Mouse (Mus musculus): ENCODE measurements around the gene Six1.
"Not testable (repeated sequence)": the region's sequence is repeated elsewhere in the genome, so short reads cannot be mapped to it uniquely, and the experiment has no call there.

Gene Six1

GRCm38 (mm10) chr12:73053668-73054241 is at the start of gene Six1:
Six1 (minus strand) TSS chr12:73053887.
- DNase-seq (ENCODE audit: low spot score in 2 of 2) = no peak

- DNase-seq (ENCODE audit: low spot score in 2 of 2) = no peak
Observed at GRCm38 (mm10) chr12:73098593-73098992, 44.9 kb upstream of the Six1 start.

- DNase-seq (ENCODE audit: low spot score in 2 of 2) = not testable (repeated sequence)
Observed at GRCm38 (mm10) chr12:73096177-73096576, 42.5 kb upstream of the Six1 start.

- DNase-seq (ENCODE audit: low spot score in 2 of 2) = no peak
Observed at GRCm38 (mm10) chr12:73094605-73095004, 40.9 kb upstream of the Six1 start.

GRCm38 (mm10) chr12:73094189-73094588 is 40.5 kb upstream of the Six1 start:
- DNase-seq (ENCODE audit: low spot score in 2 of 2) = no peak

- no peak for DNase-seq (ENCODE audit: low spot score in 2 of 2)
Observed at GRCm38 (mm10) chr12:73090672-73091335, 37.1 kb upstream of the Six1 start.

GRCm38 (mm10) chr12:73088911-73089310 is 35.2 kb upstream of the Six1 start:
- DNase-seq (ENCODE audit: low spot score in 2 of 2) = no peak

GRCm38 (mm10) chr12:73088500-73088899 is 34.8 kb upstream of the Six1 start:
- DNase-seq (ENCODE audit: low spot score in 2 of 2) = no peak

GRCm38 (mm10) chr12:73087086-73087485 is 33.4 kb upstream of the Six1 start:
- DNase-seq (ENCODE audit: low spot score in 2 of 2) = no peak

- no peak for DNase-seq (ENCODE audit: low spot score in 2 of 2)
Observed at GRCm38 (mm10) chr12:73085739-73086630, 32.3 kb upstream of the Six1 start.

GRCm38 (mm10) chr12:73083773-73084172 is 30.1 kb upstream of the Six1 start:
- DNase-seq (ENCODE audit: low spot score in 2 of 2) = no peak

GRCm38 (mm10) chr12:73081828-73082227 is 28.1 kb upstream of the Six1 start:
- not testable (repeated sequence) for DNase-seq (ENCODE audit: low spot score in 2 of 2)

- DNase-seq (ENCODE audit: low spot score in 2 of 2) = no peak
Observed at GRCm38 (mm10) chr12:73060805-73061410, 7.2 kb upstream of the Six1 start.

GRCm38 (mm10) chr12:73057492-73057891 is 3.8 kb upstream of the Six1 start:
- no peak for DNase-seq (ENCODE audit: low spot score in 2 of 2)

GRCm38 (mm10) chr12:73055451-73055850 is 1.8 kb upstream of the Six1 start:
- DNase-seq (ENCODE audit: low spot score in 2 of 2) = no peak

GRCm38 (mm10) chr12:73054576-73055185 is 994 bp upstream of the Six1 start:
- DNase-seq (ENCODE audit: low spot score in 2 of 2) = no peak

- DNase-seq (ENCODE audit: low spot score in 2 of 2) = no peak
Observed at GRCm38 (mm10) chr12:73052651-73053591, 766 bp downstream of the Six1 start.

GRCm38 (mm10) chr12:73052036-73052650 is 1.5 kb downstream of the Six1 start:
- no peak for DNase-seq (ENCODE audit: low spot score in 2 of 2)

GRCm38 (mm10) chr12:73050811-73051580 is 2.7 kb downstream of the Six1 start:
- DNase-seq (ENCODE audit: low spot score in 2 of 2) = no peak

Data from right cerebral cortex, postnatal 36 days (tissue).